Comparison of ENCODE assay signal across 7 mouse cellular contexts in genomic region chr7:109865370-109866229, GRCm38 (mm10). TPM values are rescaled to one million over a fixed set of nuclear protein-coding genes. Genes with fewer than 3 reads are reported as not detected.
A peak's percentile ranks its signal among the peaks of the same experiment; 100 is the strongest.
DNase-seq lines count a peak whose midpoint lies in the region; ATAC-seq and TF ChIP-seq lines count a peak whose summit lies in the region.

Gene Scube2, minus strand, starts transcription at chr7:109865679.

- H3K27ac ChIP-seq in forebrain, embryonic 12.5 days: no peak within 1 kb of the TSS
- H3K27ac ChIP-seq in hindbrain, postnatal 0 days: no peak within 1 kb of the TSS
- H3K27ac ChIP-seq in lung, embryonic 15.5 days: no peak within 1 kb of the TSS
- no peak within 1 kb of the TSS for H3K27ac ChIP-seq in stomach, embryonic 14.5 days (ENCODE audit: low read length)

- TF ChIP-seq CTCF in hindbrain, postnatal 0 days (IDR thresholded peaks at IDR 0.05; ENCODE audit: low read depth): no peak

- ATAC-seq in forebrain, embryonic 12.5 days (ENCODE audit: low FRiP score): peak; percentile 81
- ATAC-seq in hindbrain, postnatal 0 days: peak; percentile 75
- peak; percentile 76 for ATAC-seq in lung, embryonic 15.5 days (ENCODE audit: borderline replicate concordance, extremely low read depth, low FRiP score, low TSS enrichment)
- peak; percentile 79; the same call in 1 of the 2 replicates for ATAC-seq in stomach, embryonic 14.5 days (ENCODE audit: insufficient number of reproducible peaks, insufficient read depth, low FRiP score, low read depth)

- peak within 1 kb of the TSS; percentile 71 for H3K9ac ChIP-seq in forebrain, embryonic 12.5 days
- H3K9ac ChIP-seq in hindbrain, postnatal 0 days (replicated peaks; ENCODE audit: low read length): peak within 1 kb of the TSS; percentile 70
- peak within 1 kb of the TSS; percentile 56 for H3K9ac ChIP-seq in lung, embryonic 15.5 days
- H3K9ac ChIP-seq in stomach, embryonic 14.5 days (replicated peaks; ENCODE audit: low read depth, low read length): peak within 1 kb of the TSS; percentile 26

- H3K27me3 ChIP-seq in forebrain, embryonic 12.5 days: peaks cover 67% of the 10 kb centered on the region
- H3K27me3 ChIP-seq in hindbrain, postnatal 0 days (ENCODE audit: insufficient read depth, low read length): no peaks in the 10 kb centered on the region
- peaks cover 28% of the 10 kb centered on the region for H3K27me3 ChIP-seq in lung, embryonic 15.5 days
- peaks cover 10% of the 10 kb centered on the region for H3K27me3 ChIP-seq in stomach, embryonic 14.5 days (ENCODE audit: control insufficient read depth, insufficient read depth, low read length)

- peak; percentile 41 for DNase-seq in urinary bladder, adult 2 months (ENCODE audit: low spot score)
- no peak for DNase-seq in urinary bladder, postnatal 10 days (ENCODE audit: low spot score)
- DNase-seq in hindbrain, postnatal 0 days (ENCODE audit: low spot score): peak; percentile 41
- DNase-seq in spleen, adult 18-20 months: no peak

- H3K4me1 ChIP-seq in forebrain, embryonic 12.5 days: peaks cover 31% of the 10 kb centered on the region
- peaks cover 4% of the 10 kb centered on the region; the same call in 1 of the 2 replicates for H3K4me1 ChIP-seq in hindbrain, postnatal 0 days (ENCODE audit: insufficient read depth, low read length)
- peaks cover 27% of the 10 kb centered on the region for H3K4me1 ChIP-seq in lung, embryonic 15.5 days
- H3K4me1 ChIP-seq in stomach, embryonic 14.5 days (ENCODE audit: control insufficient read depth, insufficient read depth, low read length): no peaks in the 10 kb centered on the region

- peak within 1 kb of the TSS; percentile 99 for H3K4me2 ChIP-seq in forebrain, embryonic 12.5 days
- H3K4me2 ChIP-seq in hindbrain, postnatal 0 days (ENCODE audit: low read depth, low read length): peak within 1 kb of the TSS; percentile 97
- peak within 1 kb of the TSS; percentile 96 for H3K4me2 ChIP-seq in lung, embryonic 15.5 days
- H3K4me2 ChIP-seq in stomach, embryonic 14.5 days (replicated peaks; ENCODE audit: low read depth, low read length): peak within 1 kb of the TSS; percentile 91

- under 1% methylated on average over 64 of the region's 69 CpGs for WGBS in forebrain, embryonic 12.5 days
- WGBS in hindbrain, postnatal 0 days: 2% methylated on average over 61 of the region's 69 CpGs
- 2% methylated on average over 65 of the region's 69 CpGs for WGBS in lung, embryonic 15.5 days
- 2% methylated on average over 63 of the region's 69 CpGs for WGBS in stomach, embryonic 14.5 days

- H3K4me3 ChIP-seq in forebrain, embryonic 12.5 days (replicated peaks): peak within 1 kb of the TSS; percentile 66
- peak within 1 kb of the TSS; percentile 56 for H3K4me3 ChIP-seq in hindbrain, postnatal 0 days (ENCODE audit: low read length)
- peak within 1 kb of the TSS; percentile 61 for H3K4me3 ChIP-seq in lung, embryonic 15.5 days
- peak within 1 kb of the TSS; percentile 48 for H3K4me3 ChIP-seq in stomach, embryonic 14.5 days (ENCODE audit: low read depth, low read length)

- H3K36me3 ChIP-seq in forebrain, embryonic 12.5 days (replicated peaks): no peaks in the 10 kb centered on the region
- H3K36me3 ChIP-seq in hindbrain, postnatal 0 days (ENCODE audit: insufficient read depth, low read length): no peaks in the 10 kb centered on the region
- no peaks in the 10 kb centered on the region for H3K36me3 ChIP-seq in lung, embryonic 15.5 days
- H3K36me3 ChIP-seq in stomach, embryonic 14.5 days (ENCODE audit: control insufficient read depth, insufficient read depth, low read length): no peaks in the 10 kb centered on the region

- H3K9me3 ChIP-seq in forebrain, embryonic 12.5 days: no peaks in the 10 kb centered on the region
- H3K9me3 ChIP-seq in hindbrain, postnatal 0 days (ENCODE audit: low read length): no peaks in the 10 kb centered on the region
- no peaks in the 10 kb centered on the region for H3K9me3 ChIP-seq in lung, embryonic 15.5 days
- no peaks in the 10 kb centered on the region for H3K9me3 ChIP-seq in stomach, embryonic 14.5 days (ENCODE audit: control insufficient read depth, low read depth, low read length)

RNA-seq across cellular contexts. Expression of gene Scube2, which starts in this region (rescaled TPM):
- polyA plus RNA-seq in urinary bladder, adult 2 months (2012; rRNA removed): 7.4 and 16.3 TPM in 2 replicates
- 1.5 and 1.8 TPM in 2 replicates for polyA plus RNA-seq in forebrain, embryonic 12.5 days (2016; fragmentation: Nextera tagmentation; extraction: Ambion mirVana)
- total RNA-seq in hindbrain, postnatal 0 days (2014; rRNA removed): 6.6 and 8.2 TPM in 2 replicates
- polyA plus RNA-seq in hindbrain, postnatal 0 days (2015; fragmentation: Nextera tagmentation; extraction: Ambion mirVana): 3.7 and 4.1 TPM in 2 replicates
- 2.5 and 3.1 TPM in 2 replicates for polyA plus RNA-seq in lung, embryonic 15.5 days (2015; fragmentation: Nextera tagmentation; extraction: Ambion mirVana)
- polyA plus RNA-seq in stomach, embryonic 14.5 days (2014; fragmentation: Nextera tagmentation; extraction: Ambion mirVana): 1.9 and 2.2 TPM in 2 replicates

Comparison
In these comparisons a context has a peak if more than half of its experiments do, and no peak if none do; other contexts are left out.
1. DNase-seq: peak in urinary bladder, adult 2 months (single experiment) and hindbrain, postnatal 0 days (single experiment); none in urinary bladder, postnatal 10 days (single experiment) and spleen, adult 18-20 months (0 of 2).
2. Peak in every context shown above with its lines, with median percentiles within 50 percentile points of each other: ATAC-seq, H3K4me2 ChIP-seq, H3K4me3 ChIP-seq and H3K9ac ChIP-seq.